Mouse (Mus musculus) liver, adult 2 months (tissue): ENCODE measurements around the gene Cdk7.

Experiments used
- CTCF ChIP-seq: fragments of 200-500 bp; IDR thresholded peaks from 2 replicates; pipeline ENCODE4 v1.5.1; 2011; ENCODE audit warnings: low read depth, low read length, control low read depth
- POLR2A ChIP-seq: fragments of 200-500 bp; IDR thresholded peaks from 2 replicates; pipeline ENCODE4 v1.6.1; 2011; ENCODE audit warnings: low read length, control low read depth; ENCODE audit not compliant: insufficient read depth; ENCODE audit errors: extremely low read depth

DNA sequence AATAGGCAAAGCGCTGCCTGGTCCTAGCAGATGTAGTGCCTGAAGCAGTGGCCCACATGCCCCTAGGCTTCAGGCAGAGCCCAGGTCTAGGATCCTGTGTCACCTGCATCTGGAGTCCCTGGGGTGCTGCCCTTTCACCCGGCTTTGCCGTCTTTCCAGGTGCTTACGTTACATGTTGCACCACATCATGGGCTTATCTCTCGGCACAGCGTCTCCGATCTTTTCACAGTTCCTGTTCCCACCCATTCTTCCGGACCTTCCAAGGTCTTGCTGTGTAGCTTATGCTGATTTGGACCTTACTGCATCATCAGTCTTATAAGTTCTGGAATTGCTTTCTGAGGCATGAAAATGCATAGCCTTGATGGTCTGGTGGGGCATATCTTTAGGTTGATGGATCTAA, 21.8 kb upstream of the Cdk7 start:
- TF ChIP-seq CTCF (no peak), POLR2A (no peak)
